Mouse (Mus musculus): ENCODE data around the gene Tnni1.

DNA sequence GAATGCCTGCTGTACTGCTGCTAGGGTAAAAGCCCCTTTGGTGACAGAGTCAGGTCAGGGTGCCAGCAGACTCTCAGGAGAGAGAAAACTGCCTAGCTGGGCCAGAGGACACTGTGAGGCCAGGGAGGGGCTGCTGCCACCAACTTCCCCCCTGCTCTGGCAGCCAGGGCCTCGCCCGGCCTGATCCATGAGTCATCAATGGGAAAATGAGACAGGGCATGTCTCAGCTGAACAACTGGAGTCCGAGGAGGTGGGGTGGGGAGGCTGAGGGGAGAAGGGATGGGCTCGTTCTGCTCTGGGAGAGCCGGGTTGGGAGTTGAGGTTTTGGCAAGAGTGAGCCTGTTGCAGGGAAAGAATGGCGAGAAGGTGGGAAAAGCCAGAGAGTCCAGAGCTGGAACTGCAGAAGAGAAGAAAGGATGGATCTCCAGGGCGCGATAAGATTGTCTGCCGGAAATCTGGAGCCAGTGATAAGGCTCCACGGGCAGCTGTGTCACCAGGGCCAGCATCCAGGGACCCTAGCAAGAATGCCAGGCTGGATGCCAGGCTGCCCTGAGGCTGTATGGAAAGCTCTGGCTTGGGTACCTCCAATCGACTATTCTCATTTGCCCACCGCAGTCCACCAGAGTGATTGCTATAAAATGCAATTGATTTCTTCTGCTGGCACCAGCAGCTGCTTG lies 8.2 kb upstream of the Tnni1 start:
- TF ChIP-seq ZNF384 (IDR thresholded peaks at IDR 0.05; ENCODE audit: low read depth, low read length) (no peak), MAFK (IDR thresholded peaks at IDR 0.05; ENCODE audit: insufficient read depth, low read depth, low read length) (no peak), ZC3H11A (IDR thresholded peaks at IDR 0.05; ENCODE audit: borderline replicate concordance, low read depth, low read length) (no peak), HCFC1 (IDR thresholded peaks at IDR 0.05; ENCODE audit: borderline replicate concordance, insufficient read depth, low read length) (no peak), CHD2 (IDR thresholded peaks at IDR 0.05; ENCODE audit: low read depth, low read length) (no peak)
